Mouse (Mus musculus) liver, adult (tissue): ENCODE measurements around the gene Cmbl.

Source experiments
- GATA4 ChIP-seq: IDR thresholded peaks from 2 replicates; pipeline ENCODE4 v1.6.1; 2014; ENCODE audit warnings: mild to moderate bottlenecking, low read length; ENCODE audit not compliant: insufficient replicate concordance

Cmbl gene

DNA sequence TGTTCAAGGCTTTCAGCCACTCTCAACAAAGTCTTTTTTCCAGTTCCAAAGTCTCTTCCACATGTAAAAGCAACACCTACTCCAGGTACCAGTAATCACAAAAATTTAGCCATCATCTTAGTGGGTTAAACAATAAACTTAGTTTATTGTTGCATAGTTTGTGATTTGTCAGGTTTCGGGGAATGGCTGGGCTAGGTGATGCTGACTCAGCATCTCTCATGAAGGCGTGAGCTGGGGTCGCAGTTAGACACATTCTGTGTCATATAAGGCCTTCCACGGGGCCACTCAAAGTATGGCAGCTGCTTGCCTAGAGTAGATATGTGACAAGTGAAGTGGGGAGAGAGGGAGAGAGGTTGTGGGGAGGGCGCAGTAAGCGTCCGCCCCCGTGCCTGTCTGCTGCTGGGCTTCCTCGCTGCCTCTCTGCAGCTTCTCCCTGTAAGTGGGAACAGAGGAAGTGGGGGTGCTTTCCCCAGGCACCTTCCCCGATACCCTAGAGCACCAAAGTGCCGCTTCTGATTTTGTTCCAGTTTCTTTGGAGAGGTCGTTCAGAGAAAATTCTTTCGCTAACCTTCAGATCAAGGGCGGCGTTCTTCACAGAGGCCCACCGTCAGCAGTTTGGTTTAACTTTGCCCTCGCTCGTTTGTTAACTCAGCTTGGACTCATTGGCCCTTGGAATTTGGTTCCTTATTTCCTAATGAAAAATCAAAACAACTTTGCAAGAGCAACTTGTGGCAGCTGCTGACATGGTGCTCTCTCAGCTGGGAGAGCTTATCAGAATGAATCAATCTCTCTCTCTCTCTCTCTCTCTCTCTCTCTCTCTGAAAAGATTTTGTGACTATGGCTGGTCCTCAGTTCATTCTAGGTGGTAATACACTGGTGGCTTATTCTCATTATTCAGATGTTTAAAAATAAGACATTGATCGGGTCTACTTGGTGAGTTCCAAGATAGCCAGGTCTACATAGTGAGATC is 1.3 kb upstream of the Cmbl start:
- TF ChIP-seq GATA4, result peak; percentile 91

DNA sequence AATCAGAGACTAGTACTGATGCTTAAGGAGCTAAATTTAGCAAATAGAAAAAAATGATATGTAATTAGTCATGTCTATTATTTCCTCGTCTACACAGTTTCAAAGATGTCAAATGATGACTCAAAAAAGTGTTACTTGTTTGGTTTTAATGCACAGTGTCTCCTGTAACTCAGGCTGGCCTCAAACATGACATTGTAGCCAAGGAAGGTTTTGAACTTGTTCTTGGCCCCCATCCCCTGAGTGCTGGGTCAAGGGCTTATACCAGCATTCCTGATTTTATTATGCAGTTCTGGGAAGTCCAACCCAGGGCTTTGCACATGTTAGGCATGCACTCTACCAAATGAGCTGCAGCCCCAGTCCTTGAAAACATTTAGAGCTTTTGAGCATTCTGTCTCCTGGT is 597 bp downstream of the Cmbl start:
- TF ChIP-seq GATA4, result no peak

DNA sequence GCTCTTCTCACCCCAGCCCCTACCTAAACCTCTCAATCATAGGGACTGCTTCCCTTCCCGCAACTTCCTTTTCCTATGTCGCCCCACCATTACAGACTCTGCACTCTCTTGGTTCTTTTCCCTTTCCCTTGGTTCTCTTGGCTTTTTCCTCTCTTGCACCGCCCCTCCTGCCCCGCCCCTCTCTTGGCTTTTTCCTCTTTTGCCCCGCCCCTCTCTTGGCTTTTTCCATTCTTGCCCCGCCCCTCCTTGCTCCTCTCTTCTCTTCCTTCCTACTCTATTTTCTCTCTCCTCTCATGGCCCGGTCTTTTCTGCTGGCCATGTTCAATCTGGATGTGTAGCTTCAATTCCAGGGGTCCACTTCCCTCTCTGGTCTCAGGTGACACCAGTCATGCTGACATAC is 2.2 kb downstream of the Cmbl start:
- TF ChIP-seq GATA4, result no peak

DNA sequence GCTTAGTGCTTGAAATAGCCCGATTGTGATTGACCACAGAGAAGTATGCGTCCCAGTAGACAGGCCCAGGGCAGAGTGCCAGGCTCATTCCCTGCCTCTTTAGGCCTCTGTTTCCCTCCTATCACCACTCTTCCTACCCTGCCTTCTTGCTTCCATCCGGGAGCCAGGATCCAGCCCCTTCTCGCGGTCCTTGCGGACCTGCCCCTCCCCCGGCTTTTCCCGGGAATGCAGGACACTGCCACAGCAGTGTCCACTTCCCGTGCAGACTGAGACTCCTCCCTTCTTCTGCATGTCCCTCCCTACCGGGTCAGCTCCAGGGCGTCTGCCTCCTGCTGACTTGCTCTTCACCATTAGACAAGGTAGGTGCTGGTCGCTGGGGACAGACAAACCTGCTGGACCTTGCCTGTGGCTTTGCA is 3.4 kb downstream of the Cmbl start:
- no peak; the same call in 1 of the 2 replicates for TF ChIP-seq GATA4

DNA sequence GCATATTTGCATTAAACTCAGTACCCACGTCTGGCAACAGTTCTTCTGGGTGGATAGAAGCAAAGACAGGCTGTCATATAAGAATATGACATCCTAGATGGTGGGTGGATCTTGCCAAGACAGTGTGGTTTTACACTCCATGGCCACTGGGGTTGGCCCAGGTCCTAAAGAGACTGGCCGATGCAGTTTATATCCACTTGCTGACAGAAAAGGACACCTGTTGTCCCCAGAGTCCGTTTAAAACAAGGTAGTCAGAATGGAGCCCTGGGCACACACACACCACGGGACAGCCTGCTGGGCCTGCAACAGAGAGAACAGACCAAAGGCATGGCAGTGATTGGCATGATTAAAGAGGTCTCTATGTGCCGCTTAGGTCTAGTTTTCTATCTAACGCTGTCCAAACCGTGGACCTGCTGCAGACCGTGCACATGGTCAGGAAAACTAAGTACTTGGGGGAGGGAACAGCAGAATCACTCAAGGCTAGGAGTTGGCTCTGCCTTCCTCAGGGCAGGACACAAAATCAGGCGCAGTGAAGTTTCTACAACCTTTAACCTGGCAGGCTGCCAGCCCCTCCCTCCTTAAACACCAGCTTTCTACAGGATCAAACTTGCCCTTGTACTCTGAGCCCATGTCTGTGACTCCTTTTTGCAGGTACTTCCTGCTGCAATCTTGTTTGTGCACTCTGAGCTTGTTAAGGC is 4.3 kb downstream of the Cmbl start:
- no peak for TF ChIP-seq GATA4

DNA sequence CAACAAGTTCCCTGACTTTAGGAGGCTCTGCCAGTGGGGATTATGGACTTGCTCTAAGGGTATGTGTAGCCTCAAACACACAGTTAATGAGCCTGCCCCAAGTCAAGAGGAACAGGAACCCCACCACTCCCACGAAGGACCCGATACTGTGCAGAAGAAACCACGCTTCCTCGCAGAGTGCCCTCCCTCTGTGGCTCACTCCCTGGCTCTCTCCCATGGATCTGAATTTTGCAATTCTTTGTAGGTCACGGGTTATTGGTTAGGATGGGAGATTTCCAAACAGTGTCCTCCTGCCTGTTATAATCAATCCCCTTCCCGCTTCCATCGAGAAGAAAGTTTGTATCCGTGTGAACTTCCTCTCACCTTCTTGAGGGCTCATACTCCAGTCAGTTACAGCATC is 5.8 kb downstream of the Cmbl start:
- TF ChIP-seq GATA4, result no peak

DNA sequence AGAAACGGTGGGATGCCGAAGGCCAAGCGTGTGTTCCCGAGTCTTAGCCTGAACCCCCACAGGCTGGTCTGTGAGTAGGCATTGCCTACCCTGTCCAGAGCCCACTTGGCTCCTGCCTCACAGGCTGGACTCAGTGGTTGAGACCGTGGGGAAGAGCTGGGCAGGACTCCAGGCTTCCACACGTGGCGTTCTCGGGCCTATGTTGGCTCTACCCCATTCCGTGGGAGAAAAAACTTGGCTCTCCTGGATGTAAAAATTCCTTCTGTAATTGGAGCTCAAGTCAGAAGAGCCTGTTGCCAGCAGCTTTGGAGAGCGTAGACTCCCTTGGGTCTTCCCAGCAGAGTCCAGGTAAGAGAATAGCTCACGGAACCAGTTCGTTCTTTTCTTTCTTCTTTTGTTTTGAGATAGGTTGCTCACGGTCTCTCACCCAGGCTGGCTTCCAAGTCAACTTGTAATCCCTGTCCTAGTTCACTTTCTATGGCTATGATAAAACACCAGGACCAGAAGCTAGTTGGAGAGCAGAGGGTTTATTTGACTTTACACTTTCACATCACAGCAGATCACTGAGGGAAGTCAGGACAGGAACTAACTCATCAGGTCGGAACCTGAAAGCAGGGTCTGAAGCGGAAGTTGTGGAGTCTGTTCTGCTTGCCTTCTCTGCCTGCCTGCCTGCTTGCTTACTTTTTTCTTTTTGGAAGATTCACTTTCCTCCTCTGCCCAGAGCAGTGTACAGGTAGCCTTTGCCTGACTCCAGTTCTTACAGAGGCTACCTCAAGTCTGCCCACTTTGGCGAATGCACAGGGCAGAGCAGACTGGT is 6.9 kb downstream of the Cmbl start:
- no peak for TF ChIP-seq GATA4

DNA sequence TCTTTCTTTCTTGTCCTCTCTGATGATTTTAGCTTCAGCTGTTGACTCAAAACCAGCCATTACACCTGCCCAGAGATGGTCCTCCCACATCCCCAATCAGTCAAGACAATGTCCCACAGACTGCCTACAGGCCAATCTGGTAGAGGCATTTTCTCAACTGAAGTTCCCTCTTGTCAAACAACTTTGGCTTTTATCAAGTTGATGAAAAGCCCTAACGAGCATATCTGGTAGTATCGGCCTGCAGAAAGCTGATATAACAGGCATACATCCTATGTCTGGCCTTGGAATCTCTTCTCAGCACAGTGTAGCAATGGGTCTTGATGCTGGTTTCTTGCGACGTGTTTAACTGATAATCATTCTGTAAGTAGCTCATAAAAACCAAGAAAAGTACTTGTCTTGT is 8.1 kb downstream of the Cmbl start:
- no peak for TF ChIP-seq GATA4

DNA sequence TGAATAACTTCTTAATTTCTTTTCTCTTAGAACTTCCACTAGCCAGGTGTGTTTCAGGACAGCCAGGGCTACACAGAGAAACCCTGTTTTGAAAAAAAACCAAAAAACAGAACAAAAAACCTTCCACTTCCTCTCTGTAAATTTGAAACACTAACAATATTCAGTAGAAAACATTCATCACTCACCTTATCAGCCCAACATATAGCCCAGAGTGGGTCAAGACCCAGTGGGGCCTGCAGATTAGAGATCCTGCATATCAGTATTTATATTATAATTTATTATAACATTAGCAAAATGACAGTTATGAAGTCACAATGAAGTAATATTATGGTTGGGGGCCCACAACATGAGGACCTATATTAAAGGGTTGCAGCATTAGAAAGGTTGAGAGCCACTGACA is 8.5 kb downstream of the Cmbl start:
- no peak for TF ChIP-seq GATA4

DNA sequence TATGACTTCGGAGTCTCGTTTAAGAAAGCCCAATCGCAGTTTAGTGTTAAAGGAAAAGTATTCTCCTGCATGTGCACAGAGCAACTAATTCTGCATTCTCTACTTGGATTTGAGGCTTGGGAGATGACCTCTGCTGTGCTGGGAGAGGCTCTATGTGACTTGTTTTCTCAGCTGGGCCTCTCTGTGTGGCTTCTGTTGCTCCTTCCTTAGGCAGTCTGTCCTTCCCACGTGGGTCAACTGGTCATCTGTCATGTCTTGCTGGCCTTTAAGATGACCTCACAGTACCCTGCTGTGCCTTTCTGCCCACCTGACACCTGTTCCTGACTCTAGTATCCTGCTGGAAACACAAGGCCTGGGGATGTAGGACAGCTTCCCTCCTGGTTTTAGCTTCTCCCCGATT is 10.9 kb downstream of the Cmbl start:
- no peak for TF ChIP-seq GATA4

DNA sequence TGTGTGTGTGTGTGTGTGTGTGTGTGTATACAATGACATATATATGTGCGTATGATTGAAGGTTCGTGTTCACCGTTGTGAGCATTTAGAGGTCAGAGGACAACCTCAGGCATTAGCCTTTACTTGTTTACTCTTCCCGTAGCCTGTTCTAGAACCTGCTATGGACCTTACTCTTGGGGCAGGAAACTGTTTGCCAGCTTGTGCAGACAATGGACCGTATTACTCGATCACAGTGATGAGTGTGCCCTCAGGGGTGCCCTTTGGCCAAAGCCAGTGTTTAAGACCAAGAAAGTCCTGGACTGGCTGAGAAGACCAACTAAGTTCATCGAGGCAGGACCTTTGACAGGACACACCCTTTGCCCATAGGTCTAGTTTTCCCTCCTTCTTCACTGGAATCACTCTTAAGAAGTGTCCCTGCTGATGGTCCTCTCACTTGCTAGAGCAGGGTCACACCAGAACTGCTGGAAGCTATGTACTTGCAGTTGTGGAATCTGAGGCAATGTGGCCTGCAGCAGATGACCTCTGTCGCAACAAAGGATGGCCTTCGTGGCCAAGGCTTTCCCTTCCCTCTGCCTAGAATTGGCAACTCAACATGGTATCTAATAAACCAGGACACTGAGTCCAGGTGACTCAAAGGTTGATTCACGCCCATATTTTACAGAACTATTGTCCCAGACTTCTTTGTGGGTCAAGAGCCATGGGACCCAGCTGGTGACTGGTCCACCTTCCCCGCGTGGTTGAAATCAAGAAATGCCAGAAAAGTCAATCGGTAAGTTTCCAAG is 18.3 kb downstream of the Cmbl start:
- TF ChIP-seq GATA4, result no peak

DNA sequence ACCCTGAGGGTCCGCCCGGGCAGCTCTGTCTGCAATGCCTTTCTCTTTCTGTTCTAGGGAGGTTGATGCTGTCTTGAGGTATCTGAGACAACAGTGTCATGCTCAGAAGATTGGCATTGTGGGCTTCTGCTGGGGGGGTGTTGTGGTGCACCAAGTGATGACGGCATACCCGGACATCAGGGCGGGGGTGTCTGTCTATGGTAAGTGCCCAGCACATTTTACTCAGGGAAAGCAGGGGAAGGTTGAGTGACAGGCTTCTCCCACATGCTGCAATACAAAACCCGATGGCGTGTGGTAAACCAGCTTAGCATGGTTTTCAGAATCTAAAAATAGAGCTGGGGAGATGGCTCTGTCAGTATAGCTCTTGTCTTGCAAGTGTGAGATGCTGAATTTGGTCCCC is 20.0 kb downstream of the Cmbl start:
- TF ChIP-seq GATA4, result no peak

DNA sequence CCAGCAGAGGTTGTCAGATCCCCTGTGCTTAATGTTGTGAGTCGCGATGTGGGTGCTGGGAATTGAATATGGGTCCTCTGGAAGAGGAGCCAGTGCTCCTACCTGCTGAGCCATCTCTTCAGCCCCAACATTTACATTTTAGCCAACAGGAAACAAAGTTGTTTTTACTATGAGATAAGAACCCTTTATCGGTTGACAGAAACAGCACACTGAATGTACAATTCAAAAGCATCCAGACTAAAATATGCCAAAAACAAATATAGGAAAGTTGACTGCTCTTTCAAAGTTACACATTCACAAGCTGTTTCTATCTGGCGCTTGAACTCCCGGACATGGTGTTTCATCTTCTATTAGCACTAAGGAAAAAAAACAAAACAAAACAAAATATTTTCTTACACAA is 20.9 kb downstream of the Cmbl start:
- no peak for TF ChIP-seq GATA4

DNA sequence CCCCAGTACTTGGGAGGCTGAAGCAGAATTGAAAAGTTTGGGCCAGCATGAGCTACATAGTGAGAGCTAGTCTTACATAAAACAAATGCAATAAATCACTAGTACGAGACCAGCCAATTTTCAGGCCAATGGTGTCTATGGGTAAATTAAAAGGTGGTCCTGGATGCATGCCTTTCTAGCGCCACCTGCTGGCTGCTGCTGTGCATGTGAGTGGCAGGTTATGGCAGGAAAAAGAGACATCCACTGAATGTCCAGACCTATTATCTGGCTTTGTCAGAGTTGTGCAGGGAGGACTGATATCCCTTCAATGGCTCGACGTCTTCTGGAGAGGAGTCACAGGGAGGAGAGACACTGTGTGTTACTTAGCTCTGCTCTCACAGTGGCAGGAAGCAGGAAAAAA is 21.3 kb downstream of the Cmbl start:
- TF ChIP-seq GATA4, result no peak

DNA sequence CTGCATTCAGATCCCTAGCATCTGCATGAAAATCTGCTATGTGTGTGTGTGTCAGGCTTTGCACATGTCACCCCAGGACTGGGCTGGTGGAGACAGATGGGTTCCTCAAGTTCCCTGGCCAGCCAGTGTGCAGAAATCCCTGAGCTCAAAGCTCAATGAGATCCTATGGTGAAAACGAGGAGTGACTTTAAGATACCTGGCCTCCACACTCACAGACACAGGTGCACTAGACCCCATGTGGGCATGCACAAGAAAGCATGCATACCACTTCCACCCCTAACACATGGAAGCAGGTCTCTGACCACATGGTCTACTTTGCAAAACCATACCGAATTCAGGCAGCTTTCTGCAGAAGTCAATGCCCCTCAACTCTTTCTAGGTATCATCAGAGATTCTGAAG is 22.6 kb downstream of the Cmbl start:
- no peak for TF ChIP-seq GATA4
